Mouse (Mus musculus): ENCODE measurements around the gene Gm10491. TPM values are rescaled to one million over a fixed set of nuclear protein-coding genes. Genes with fewer than 3 reads are reported as not detected.
"Not testable (repeated sequence)": the region's sequence is repeated elsewhere in the genome, so short reads cannot be mapped to it uniquely, and the experiment has no call there.

The Gm10491 gene
- polyA plus RNA-seq, 2 experiments = not detected

DNA sequence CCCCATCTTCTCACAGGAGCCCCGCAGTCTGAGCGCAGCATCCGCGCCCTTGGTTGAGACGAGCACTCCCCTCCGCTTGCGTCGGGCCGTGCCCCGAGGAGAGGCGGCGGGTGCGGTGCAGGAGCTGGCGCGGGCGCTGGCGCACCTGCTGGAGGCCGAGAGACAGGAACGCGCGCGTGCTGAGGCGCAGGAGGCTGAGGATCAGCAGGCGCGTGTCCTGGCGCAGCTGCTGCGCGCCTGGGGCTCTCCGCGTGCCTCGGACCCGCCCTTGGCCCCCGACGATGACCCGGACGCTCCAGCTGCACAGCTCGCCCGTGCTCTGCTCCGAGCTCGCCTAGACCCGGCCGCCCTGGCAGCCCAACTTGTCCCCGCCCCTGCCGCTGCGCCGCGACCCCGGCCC, 14.4 kb upstream of the Gm10491 start:
- Histone ChIP-seq H3K9ac (replicated peaks) (no peak overlapping the region), H3K4me1 (replicated peaks; ENCODE audit: control insufficient read depth in 2 of 2, insufficient read depth in 2 of 2, low read length in 1 of 2) (no peaks in the 10 kb centered on the region), H3K4me3 (ENCODE audit: insufficient read depth in 1 of 2, low read depth in 2 of 2, low read length in 2 of 2) (0 out of 4 replicates have a peak overlapping the region, but pooled peaks of 1 of the 2 experiments have one; percentile 3), H3K9me3 (ENCODE audit: control insufficient read depth, low read length) (no peaks in the 10 kb centered on the region), H3K27me3 (ENCODE audit: control insufficient read depth, insufficient read depth, low read length) (peaks cover 85% of the 10 kb centered on the region), H3K27ac (no peak overlapping the region), H3K36me3 (replicated peaks; ENCODE audit: control insufficient read depth, insufficient read depth, low read depth) (no peaks in the 10 kb centered on the region), H3K4me2 (ENCODE audit: low read depth) (peak overlapping the region; percentile 22; the same call in 1 of the 2 replicates)
- 7% methylated on average over 48 of the region's 48 CpGs for WGBS (ENCODE audit: insufficient replicate concordance)
- ATAC-seq (ENCODE audit: insufficient read depth) (no peak), DNase-seq (ENCODE audit: low read depth in 3 of 3, low spot score in 3 of 3) (no peak)
- TF ChIP-seq CTCF (IDR thresholded peaks at IDR 0.05; ENCODE audit: low read depth) (no peak), EP300 (IDR thresholded peaks at IDR 0.05; ENCODE audit: low read depth) (no peak)

DNA sequence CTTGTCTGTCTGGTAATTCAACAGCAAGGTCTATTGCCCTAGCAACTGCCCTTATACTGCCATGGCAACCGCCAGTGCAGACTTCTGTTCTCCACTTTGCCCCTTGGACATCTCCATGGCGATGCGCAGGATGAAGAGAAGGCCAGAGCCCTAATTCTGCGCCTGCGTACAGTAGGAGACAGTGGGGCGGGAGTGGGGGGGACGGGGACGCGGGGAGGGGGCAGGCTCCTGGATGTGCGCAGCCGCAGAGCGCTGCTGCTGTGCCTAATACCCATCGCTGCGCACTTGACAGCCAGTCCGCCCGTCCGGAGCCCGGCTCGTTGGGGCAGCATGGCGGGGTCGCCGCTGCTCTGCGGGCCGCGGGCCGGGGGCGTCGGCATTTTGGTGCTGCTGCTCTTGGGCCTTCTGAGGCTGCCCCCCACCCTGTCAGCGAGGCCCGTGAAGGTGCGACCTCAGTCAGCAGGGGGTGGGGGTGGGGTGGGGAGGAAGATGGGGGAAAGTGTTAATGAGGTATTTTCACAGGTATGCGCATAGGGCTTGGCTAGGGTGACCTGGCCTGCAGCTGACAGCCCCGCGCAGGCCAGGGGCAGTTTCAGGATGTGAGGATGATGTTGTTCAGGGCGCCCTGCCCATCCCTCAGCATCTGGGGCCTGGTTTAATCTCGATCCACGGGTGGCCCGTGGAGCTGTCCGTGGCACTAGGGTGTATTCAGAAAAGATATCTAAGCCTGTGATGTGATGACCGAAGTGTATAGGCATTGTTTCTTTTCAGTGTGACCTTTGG, 12.2 kb upstream of the Gm10491 start, which contains the start of gene Pcsk1n:
Gene Pcsk1n, plus strand, starts transcription at position 222 of the 783 bp plus-strand sequence.
- no peak for DNase-seq (ENCODE audit: low read depth in 3 of 3, low spot score in 3 of 3)
- 14% methylated on average over 39 of the region's 40 CpGs for WGBS (ENCODE audit: insufficient replicate concordance)
- H3K27me3 ChIP-seq (ENCODE audit: control insufficient read depth, insufficient read depth, low read length) = peaks cover 64% of the 10 kb centered on the region

DNA sequence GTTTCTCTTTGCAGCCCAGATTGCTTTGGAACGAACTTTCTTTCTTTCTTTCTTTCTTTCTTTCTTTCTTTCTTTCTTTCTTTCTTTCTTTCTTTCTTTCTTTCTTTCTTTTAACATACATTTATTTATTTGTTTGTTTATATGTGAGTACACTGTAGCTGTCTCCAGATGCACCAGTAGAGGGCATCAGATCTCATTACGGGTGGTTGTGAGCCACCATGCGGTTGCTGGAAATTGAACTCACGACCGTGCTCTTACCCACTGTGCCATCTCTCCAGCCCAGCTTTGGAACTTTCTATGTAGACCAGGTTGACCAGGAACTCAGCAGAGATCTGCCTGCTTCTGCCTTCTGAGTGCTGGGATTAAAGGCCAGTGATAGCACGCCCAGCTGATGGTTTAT, 10.3 kb upstream of the Gm10491 start:
- ATAC-seq (ENCODE audit: insufficient read depth); H3K4me2 ChIP-seq (ENCODE audit: low read depth); H3K36me3 ChIP-seq (replicated peaks; ENCODE audit: control insufficient read depth, insufficient read depth, low read depth); H3K4me3 ChIP-seq (ENCODE audit: insufficient read depth in 1 of 2, low read depth in 2 of 2, low read length in 2 of 2); DNase-seq (ENCODE audit: low read depth in 3 of 3, low spot score in 3 of 3); H3K9ac ChIP-seq (replicated peaks); H3K9me3 ChIP-seq (ENCODE audit: control insufficient read depth, low read length); H3K27ac ChIP-seq; H3K4me1 ChIP-seq (replicated peaks; ENCODE audit: control insufficient read depth in 2 of 2, insufficient read depth in 2 of 2, low read length in 1 of 2): not testable (repeated sequence)
- H3K27me3 ChIP-seq (ENCODE audit: control insufficient read depth, insufficient read depth, low read length) = peaks cover 46% of the 10 kb centered on the region
- peak; percentile 51 for TF ChIP-seq CTCF (IDR thresholded peaks at IDR 0.05; ENCODE audit: low read depth)
- 44% methylated on average over 6 of the region's 6 CpGs for WGBS (ENCODE audit: insufficient replicate concordance)

More for the DNA sequence above, 12.2 kb upstream of the Gm10491 start, which contains the start of gene Pcsk1n:
- Histone ChIP-seq H3K4me3 (ENCODE audit: insufficient read depth in 1 of 2, low read depth in 2 of 2, low read length in 2 of 2) (no peak within 1 kb of the TSS), H3K4me1 (replicated peaks; ENCODE audit: control insufficient read depth in 2 of 2, insufficient read depth in 2 of 2, low read length in 1 of 2) (no peaks in the 10 kb centered on the region), H3K9ac (replicated peaks) (no peak within 1 kb of the TSS), H3K4me2 (ENCODE audit: low read depth) (no peak within 1 kb of the TSS), H3K27ac (no peak within 1 kb of the TSS), H3K36me3 (replicated peaks; ENCODE audit: control insufficient read depth, insufficient read depth, low read depth) (no peaks in the 10 kb centered on the region), H3K9me3 (ENCODE audit: control insufficient read depth, low read length) (no peaks in the 10 kb centered on the region)
- ATAC-seq (ENCODE audit: insufficient read depth) = no peak
- no peak for TF ChIP-seq EP300 (IDR thresholded peaks at IDR 0.05; ENCODE audit: low read depth)
- TF ChIP-seq CTCF (IDR thresholded peaks at IDR 0.05; ENCODE audit: low read depth) = no peak

DNA sequence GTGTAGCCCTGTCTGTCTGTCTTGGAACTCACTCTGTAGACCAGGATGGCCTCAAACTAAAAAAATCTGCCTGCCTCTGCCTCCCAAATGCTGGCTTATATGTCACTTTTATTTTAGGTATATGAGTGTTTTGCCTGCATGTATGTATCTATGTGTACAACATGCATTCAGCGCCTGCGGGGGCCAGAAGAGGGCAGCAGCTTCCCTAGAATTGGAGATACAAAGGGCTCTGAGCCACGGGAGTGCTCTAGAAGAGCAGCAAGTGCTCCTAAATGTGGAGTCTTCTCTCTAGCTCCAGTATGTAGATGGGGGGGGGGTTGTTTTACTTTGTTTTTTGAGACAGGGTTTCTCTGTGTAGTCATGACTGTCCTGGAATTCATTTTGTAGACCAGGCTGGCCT, 8.0 kb upstream of the Gm10491 start:
- H3K9me3 ChIP-seq (ENCODE audit: control insufficient read depth, low read length); ATAC-seq (ENCODE audit: insufficient read depth); H3K4me1 ChIP-seq (replicated peaks; ENCODE audit: control insufficient read depth in 2 of 2, insufficient read depth in 2 of 2, low read length in 1 of 2); H3K27ac ChIP-seq; H3K4me3 ChIP-seq (ENCODE audit: insufficient read depth in 1 of 2, low read depth in 2 of 2, low read length in 2 of 2); H3K36me3 ChIP-seq (replicated peaks; ENCODE audit: control insufficient read depth, insufficient read depth, low read depth); H3K9ac ChIP-seq (replicated peaks); DNase-seq (ENCODE audit: low read depth in 3 of 3, low spot score in 3 of 3); H3K4me2 ChIP-seq (ENCODE audit: low read depth): not testable (repeated sequence)
- TF ChIP-seq CTCF (IDR thresholded peaks at IDR 0.05; ENCODE audit: low read depth) = peak; percentile 42
- peaks cover 23% of the 10 kb centered on the region for H3K27me3 ChIP-seq (ENCODE audit: control insufficient read depth, insufficient read depth, low read length)
- WGBS (ENCODE audit: insufficient replicate concordance) = 15% methylated on average over 3 of the region's 3 CpGs

DNA sequence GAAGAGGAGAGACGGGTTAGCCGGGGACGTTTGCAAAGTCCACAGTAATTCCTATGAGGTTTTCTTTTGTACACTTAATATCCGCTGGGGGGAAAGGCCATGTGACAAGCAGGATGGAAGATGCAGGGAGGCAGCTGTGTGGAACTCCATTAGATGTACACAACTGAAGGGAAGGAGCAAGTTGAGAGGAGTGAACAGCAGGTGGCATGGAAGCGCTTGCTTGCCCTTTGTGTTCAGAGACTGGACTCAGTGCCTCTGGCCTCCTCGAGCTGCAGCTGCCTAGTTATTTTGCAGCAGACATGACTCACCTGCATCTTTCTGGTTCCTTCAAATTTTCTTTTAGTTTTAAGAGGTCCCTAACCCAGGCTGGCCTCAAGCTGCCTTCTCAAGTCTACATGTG, 2.8 kb upstream of the Gm10491 start:
- DNase-seq (ENCODE audit: low read depth in 3 of 3, low spot score in 3 of 3) (no peak), ATAC-seq (ENCODE audit: insufficient read depth) (no peak)
- H3K4me2 ChIP-seq (ENCODE audit: low read depth) = no peak overlapping the region
- H3K4me1 ChIP-seq (replicated peaks; ENCODE audit: control insufficient read depth in 2 of 2, insufficient read depth in 2 of 2, low read length in 1 of 2) = no peaks in the 10 kb centered on the region
- H3K9ac ChIP-seq (replicated peaks) = no peak overlapping the region
- no peaks in the 10 kb centered on the region for H3K36me3 ChIP-seq (replicated peaks; ENCODE audit: control insufficient read depth, insufficient read depth, low read depth)
- H3K27ac ChIP-seq = no peak overlapping the region
- no peak for TF ChIP-seq CTCF (IDR thresholded peaks at IDR 0.05; ENCODE audit: low read depth)
- no peak for TF ChIP-seq EP300 (IDR thresholded peaks at IDR 0.05; ENCODE audit: low read depth)
- H3K27me3 ChIP-seq (ENCODE audit: control insufficient read depth, insufficient read depth, low read length) = no peaks in the 10 kb centered on the region
- H3K4me3 ChIP-seq (ENCODE audit: insufficient read depth in 1 of 2, low read depth in 2 of 2, low read length in 2 of 2) = no peak overlapping the region
- H3K9me3 ChIP-seq (ENCODE audit: control insufficient read depth, low read length) = no peaks in the 10 kb centered on the region
- 57% methylated on average over 6 of the region's 6 CpGs for WGBS (ENCODE audit: insufficient replicate concordance)

DNA sequence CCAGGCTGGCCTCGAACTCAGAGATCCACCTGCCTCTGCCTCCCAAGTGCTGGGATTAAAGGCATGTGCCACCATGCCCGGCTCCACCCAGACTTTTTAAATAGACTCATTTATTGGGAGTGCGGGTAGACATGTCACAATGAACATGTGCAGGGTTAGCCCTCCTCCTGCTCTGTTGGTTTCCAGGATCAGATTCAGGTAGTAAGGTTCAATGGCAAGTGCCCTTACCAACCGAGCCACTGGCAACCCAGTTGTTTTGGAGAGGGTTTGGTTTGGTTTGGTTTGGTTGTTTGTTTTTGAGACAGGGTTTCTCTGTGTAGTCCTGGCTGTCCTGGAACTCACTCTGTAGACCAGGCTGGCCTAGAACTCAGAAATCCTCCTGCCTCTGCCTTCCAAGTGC, 1.6 kb upstream of the Gm10491 start, which contains the start of gene Gm10490:
Gene Gm10490, plus strand, starts transcription at position 301 of the 400 bp plus-strand sequence.
- H3K27me3 ChIP-seq (ENCODE audit: control insufficient read depth, insufficient read depth, low read length); H3K9me3 ChIP-seq (ENCODE audit: control insufficient read depth, low read length); H3K4me3 ChIP-seq (ENCODE audit: insufficient read depth in 1 of 2, low read depth in 2 of 2, low read length in 2 of 2); H3K4me1 ChIP-seq (replicated peaks; ENCODE audit: control insufficient read depth in 2 of 2, insufficient read depth in 2 of 2, low read length in 1 of 2); ATAC-seq (ENCODE audit: insufficient read depth); H3K36me3 ChIP-seq (replicated peaks; ENCODE audit: control insufficient read depth, insufficient read depth, low read depth); DNase-seq (ENCODE audit: low read depth in 3 of 3, low spot score in 3 of 3); H3K9ac ChIP-seq (replicated peaks); H3K4me2 ChIP-seq (ENCODE audit: low read depth); H3K27ac ChIP-seq: not testable (repeated sequence)
- 75% methylated on average over 4 of the region's 4 CpGs for WGBS (ENCODE audit: insufficient replicate concordance)
